Mouse (Mus musculus): ENCODE results near the gene Pde9a. TPM values are rescaled to one million over a fixed set of nuclear protein-coding genes. Genes with fewer than 3 reads are reported as not detected.
A peak's percentile ranks its signal among the peaks of the same experiment; 100 is the strongest.

Pde9a gene
- polyA plus RNA-seq, 1 experiment from 2014 or later = 62.5 TPM

- no peak overlapping the region for H3K9ac ChIP-seq (ENCODE audit: low read depth, low read length)
- no peak overlapping the region for H3K27ac ChIP-seq (ENCODE audit: low read length)
- no peak overlapping the region for H3K4me2 ChIP-seq (ENCODE audit: low read depth, low read length)
- H3K27me3 ChIP-seq (replicated peaks; ENCODE audit: control insufficient read depth, insufficient read depth, low read length) = no peaks in the 10 kb centered on the region
- ATAC-seq = no peak
- H3K36me3 ChIP-seq (ENCODE audit: control insufficient read depth, insufficient read depth, low read length) = no peaks in the 10 kb centered on the region
- H3K4me3 ChIP-seq (ENCODE audit: low read length) = no peak overlapping the region
- H3K9me3 ChIP-seq (ENCODE audit: control insufficient read depth, low read length) = no peaks in the 10 kb centered on the region
- 96% methylated on average over 1 of the region's 1 CpGs for WGBS
- peaks cover 46% of the 10 kb centered on the region for H3K4me1 ChIP-seq (ENCODE audit: control insufficient read depth, insufficient read depth, low read length)
Measured at GRCm38 (mm10) chr17:31422381-31422780, 36.4 kb downstream of the Pde9a start.

GRCm38 (mm10) chr17:31423020-31423419 lies 37.0 kb downstream of the Pde9a start:
- no peak overlapping the region for H3K9ac ChIP-seq (ENCODE audit: low read depth, low read length)
- H3K4me1 ChIP-seq (ENCODE audit: control insufficient read depth, insufficient read depth, low read length) = peaks cover 45% of the 10 kb centered on the region
- H3K36me3 ChIP-seq (ENCODE audit: control insufficient read depth, insufficient read depth, low read length) = no peaks in the 10 kb centered on the region
- H3K4me2 ChIP-seq (ENCODE audit: low read depth, low read length) = no peak overlapping the region
- H3K4me3 ChIP-seq (ENCODE audit: low read length) = no peak overlapping the region
- 0 out of 2 replicates have a peak overlapping the region, but pooled peaks have one; percentile 7 for H3K27ac ChIP-seq (ENCODE audit: low read length)
- H3K27me3 ChIP-seq (replicated peaks; ENCODE audit: control insufficient read depth, insufficient read depth, low read length) = no peaks in the 10 kb centered on the region
- no peaks in the 10 kb centered on the region for H3K9me3 ChIP-seq (ENCODE audit: control insufficient read depth, low read length)
- ATAC-seq = no peak
- WGBS = 30% methylated on average over 2 of the region's 2 CpGs

- H3K9me3 ChIP-seq (ENCODE audit: control insufficient read depth, low read length) = no peaks in the 10 kb centered on the region
- H3K27me3 ChIP-seq (replicated peaks; ENCODE audit: control insufficient read depth, insufficient read depth, low read length) = no peaks in the 10 kb centered on the region
- H3K27ac ChIP-seq (ENCODE audit: low read length) = peak overlapping the region; percentile 72
- no peak overlapping the region for H3K4me3 ChIP-seq (ENCODE audit: low read length)
- peaks cover 33% of the 10 kb centered on the region for H3K4me1 ChIP-seq (ENCODE audit: control insufficient read depth, insufficient read depth, low read length)
- H3K9ac ChIP-seq (ENCODE audit: low read depth, low read length) = 0 out of 2 replicates have a peak overlapping the region, but pooled peaks have one; percentile 38
- peak overlapping the region; percentile 24; the same call in 1 of the 2 replicates for H3K4me2 ChIP-seq (ENCODE audit: low read depth, low read length)
- 64% methylated on average over 4 of the region's 4 CpGs for WGBS
- H3K36me3 ChIP-seq (ENCODE audit: control insufficient read depth, insufficient read depth, low read length) = no peaks in the 10 kb centered on the region
- peak; percentile 32 for ATAC-seq
Measured at GRCm38 (mm10) chr17:31424358-31424757, 38.3 kb downstream of the Pde9a start.

- Histone ChIP-seq H3K36me3 (ENCODE audit: control insufficient read depth, insufficient read depth, low read length) (no peaks in the 10 kb centered on the region), H3K27ac (ENCODE audit: low read length) (peak overlapping the region; percentile 72), H3K4me1 (ENCODE audit: control insufficient read depth, insufficient read depth, low read length) (peaks cover 29% of the 10 kb centered on the region), H3K9me3 (ENCODE audit: control insufficient read depth, low read length) (no peaks in the 10 kb centered on the region), H3K27me3 (replicated peaks; ENCODE audit: control insufficient read depth, insufficient read depth, low read length) (no peaks in the 10 kb centered on the region), H3K4me2 (ENCODE audit: low read depth, low read length) (peak overlapping the region; percentile 24; the same call in 1 of the 2 replicates), H3K9ac (ENCODE audit: low read depth, low read length) (0 out of 2 replicates have a peak overlapping the region, but pooled peaks have one; percentile 38), H3K4me3 (ENCODE audit: low read length) (no peak overlapping the region)
- ATAC-seq = peak; percentile 73
- WGBS = 42% methylated on average over 8 of the region's 8 CpGs
Measured at GRCm38 (mm10) chr17:31424798-31425197, 38.8 kb downstream of the Pde9a start.

- WGBS = 63% methylated on average over 13 of the region's 13 CpGs
- H3K4me3 ChIP-seq (ENCODE audit: low read length) = no peak overlapping the region
Measured at GRCm38 (mm10) chr17:31425827-31426698, 40.1 kb downstream of the Pde9a start.

GRCm38 (mm10) chr17:31429402-31429801 lies 43.4 kb downstream of the Pde9a start:
- H3K9ac ChIP-seq (ENCODE audit: low read depth, low read length) = no peak overlapping the region
- no peak overlapping the region for H3K27ac ChIP-seq (ENCODE audit: low read length)
- 91% methylated on average over 2 of the region's 2 CpGs for WGBS
- no peak for ATAC-seq
- H3K4me1 ChIP-seq (ENCODE audit: control insufficient read depth, insufficient read depth, low read length) = peaks cover 34% of the 10 kb centered on the region
- H3K9me3 ChIP-seq (ENCODE audit: control insufficient read depth, low read length) = no peaks in the 10 kb centered on the region
- H3K4me2 ChIP-seq (ENCODE audit: low read depth, low read length) = no peak overlapping the region
- no peaks in the 10 kb centered on the region for H3K27me3 ChIP-seq (replicated peaks; ENCODE audit: control insufficient read depth, insufficient read depth, low read length)
- no peak overlapping the region for H3K4me3 ChIP-seq (ENCODE audit: low read length)
- peaks cover 4% of the 10 kb centered on the region; the same call in 1 of the 2 replicates for H3K36me3 ChIP-seq (ENCODE audit: control insufficient read depth, insufficient read depth, low read length)

More at GRCm38 (mm10) chr17:31425827-31426698, 40.1 kb downstream of the Pde9a start:
- Histone ChIP-seq H3K9ac (ENCODE audit: low read depth, low read length) (no peak overlapping the region), H3K36me3 (ENCODE audit: control insufficient read depth, insufficient read depth, low read length) (peaks cover 4% of the 10 kb centered on the region; the same call in 1 of the 2 replicates), H3K4me2 (ENCODE audit: low read depth, low read length) (no peak overlapping the region), H3K27me3 (replicated peaks; ENCODE audit: control insufficient read depth, insufficient read depth, low read length) (no peaks in the 10 kb centered on the region), H3K27ac (ENCODE audit: low read length) (no peak overlapping the region), H3K4me1 (ENCODE audit: control insufficient read depth, insufficient read depth, low read length) (peaks cover 19% of the 10 kb centered on the region), H3K9me3 (ENCODE audit: control insufficient read depth, low read length) (no peaks in the 10 kb centered on the region)
- ATAC-seq = no peak

GRCm38 (mm10) chr17:31432878-31433281 lies 46.9 kb downstream of the Pde9a start:
- 18% methylated on average over 5 of the region's 5 CpGs for WGBS
- Histone ChIP-seq H3K4me1 (ENCODE audit: control insufficient read depth, insufficient read depth, low read length) (peaks cover 36% of the 10 kb centered on the region), H3K4me2 (ENCODE audit: low read depth, low read length) (peak overlapping the region; percentile 65)

GRCm38 (mm10) chr17:31433401-31433928 lies 47.5 kb downstream of the Pde9a start:
- Histone ChIP-seq H3K27ac (ENCODE audit: low read length) (peak overlapping the region; percentile 90), H3K4me2 (ENCODE audit: low read depth, low read length) (peak overlapping the region; percentile 65), H3K4me1 (ENCODE audit: control insufficient read depth, insufficient read depth, low read length) (peaks cover 36% of the 10 kb centered on the region), H3K27me3 (replicated peaks; ENCODE audit: control insufficient read depth, insufficient read depth, low read length) (no peaks in the 10 kb centered on the region), H3K9me3 (ENCODE audit: control insufficient read depth, low read length) (no peaks in the 10 kb centered on the region), H3K9ac (ENCODE audit: low read depth, low read length) (peak overlapping the region; percentile 71), H3K36me3 (ENCODE audit: control insufficient read depth, insufficient read depth, low read length) (peaks cover 6% of the 10 kb centered on the region; the same call in 1 of the 2 replicates), H3K4me3 (ENCODE audit: low read length) (peak overlapping the region; percentile 47)
- ATAC-seq = 0 out of 2 replicates have a peak, but pooled peaks have one; percentile 3
- WGBS = 30% methylated on average over 13 of the region's 13 CpGs

More at GRCm38 (mm10) chr17:31432878-31433281, 46.9 kb downstream of the Pde9a start:
- peak overlapping the region; percentile 90 for H3K27ac ChIP-seq (ENCODE audit: low read length)
- peak; percentile 77 for ATAC-seq
- H3K9me3 ChIP-seq (ENCODE audit: control insufficient read depth, low read length) = no peaks in the 10 kb centered on the region
- H3K4me3 ChIP-seq (ENCODE audit: low read length) = peak overlapping the region; percentile 47
- H3K27me3 ChIP-seq (replicated peaks; ENCODE audit: control insufficient read depth, insufficient read depth, low read length) = no peaks in the 10 kb centered on the region
- peak overlapping the region; percentile 71 for H3K9ac ChIP-seq (ENCODE audit: low read depth, low read length)
- H3K36me3 ChIP-seq (ENCODE audit: control insufficient read depth, insufficient read depth, low read length) = peaks cover 6% of the 10 kb centered on the region; the same call in 1 of the 2 replicates
